Mouse (Mus musculus) lung, adult 2 months (tissue): Measurements from ENCODE around the gene Musk.

Experiments
- CTCF ChIP-seq: fragments of 200-500 bp; IDR thresholded peaks from 2 replicates; pipeline ENCODE4 v1.5.1; 2011; ENCODE audit warnings: mild to moderate bottlenecking, low read length, control low read depth; ENCODE audit not compliant: insufficient read depth
- POLR2A ChIP-seq: fragments of 200-500 bp; IDR thresholded peaks from 2 replicates; pipeline ENCODE4 v1.6.1; 2011; ENCODE audit warnings: low read depth, mild to moderate bottlenecking, control low read depth, low read length, borderline replicate concordance; ENCODE audit errors: extremely low read depth

GRCm38 (mm10) chr4:58351165-58351564 lies 65.4 kb downstream of the Musk start:
- TF ChIP-seq POLR2A: no peak
- no peak for TF ChIP-seq CTCF
